Mouse (Mus musculus) kidney, embryonic 16.5 days (tissue): ENCODE results near the gene Cfap61. TPM values are rescaled to one million over a fixed set of nuclear protein-coding genes. Genes with fewer than 3 reads are reported as not detected.

Experiments used
- ATAC-seq: fragments of 200-750 bp; cut with Nextera tagmentation; 2 replicates; pipeline ENCODE4 v1.8.0; 2017; ENCODE audit warnings: moderate TSS enrichment; ENCODE audit not compliant: low FRiP score, low TSS enrichment
- H3K27ac ChIP-seq: fragments of 300-500 bp; sonication (generic); 2 replicates; pipeline ENCODE4 v1.5.1; 2014; ENCODE audit warnings: low read length
- H3K27me3 ChIP-seq: fragments of 300-500 bp; sonication (generic); 2 replicates; pipeline ENCODE4 v1.6.1; 2014; ENCODE audit warnings: low read length, control low read depth, mixed read lengths; ENCODE audit not compliant: insufficient read depth
- H3K36me3 ChIP-seq: fragments of 300-500 bp; sonication (generic); 2 replicates; pipeline ENCODE4 v1.6.1; 2014; ENCODE audit warnings: low read length, control low read depth, mixed read lengths; ENCODE audit not compliant: insufficient read depth
- H3K4me1 ChIP-seq: fragments of 300-500 bp; sonication (generic); 2 replicates; pipeline ENCODE4 v1.6.1; 2014; ENCODE audit warnings: low read length, control low read depth, mixed read lengths; ENCODE audit not compliant: insufficient read depth
- H3K4me2 ChIP-seq: fragments of 300-500 bp; sonication (generic); replicated peaks from 2 replicates; pipeline ENCODE4 v1.6.1; 2014; ENCODE audit warnings: low read depth, low read length
- H3K4me3 ChIP-seq: fragments of 300-500 bp; sonication (generic); 2 replicates; pipeline ENCODE4 v1.5.1; 2014; ENCODE audit warnings: mild to moderate bottlenecking, low read length
- H3K9ac ChIP-seq: fragments of 300-500 bp; sonication (generic); replicated peaks from 2 replicates; pipeline ENCODE4 v1.6.1; 2014; ENCODE audit warnings: low read length
- H3K9me3 ChIP-seq: fragments of 300-500 bp; sonication (generic); 2 replicates; pipeline ENCODE4 v1.6.1; 2016; ENCODE audit warnings: low read length, control low read depth
- WGBS: fragments of 180-500 bp; shearing (Covaris S2); extraction: QIAGEN DNeasy Blood & Tissue Kit; methylation state at CpG from one replicate; pipeline ENCODE4 v1.1.7; 2014; 5-methylcytosine and 5-hydroxymethylcytosine counted together
- polyA plus RNA-seq: library from polyadenylated mRNA; unstranded; fragments of >200 nt; fragmentation: Nextera tagmentation; extraction: Ambion mirVana; gene quantifications from 2 replicates; pipeline ENCODE4 v1.2.1, GENCODE M21; 2015

Cfap61 gene
- polyA plus RNA-seq, 1 experiment from 2014 or later: 0.67 TPM

- 80% methylated on average over 17 of the region's 17 CpGs for WGBS
- Histone ChIP-seq H3K4me3 (no peak overlapping the region), H3K9ac (no peak overlapping the region), H3K27me3 (no peaks in the 10 kb centered on the region), H3K36me3 (no peaks in the 10 kb centered on the region), H3K4me1 (peaks cover 5% of the 10 kb centered on the region; the same call in 1 of the 2 replicates), H3K27ac (no peak overlapping the region), H3K4me2 (no peak overlapping the region), H3K9me3 (no peaks in the 10 kb centered on the region)
- no peak for ATAC-seq
These were observed 113.7 kb downstream of the Cfap61 start for GRCm38 (mm10) chr2:146048221-146048829.

GRCm38 (mm10) chr2:146049339-146049738 lies 114.8 kb downstream of the Cfap61 start:
- Histone ChIP-seq H3K4me2 (no peak overlapping the region), H3K9ac (no peak overlapping the region), H3K27ac (no peak overlapping the region), H3K4me3 (no peak overlapping the region), H3K9me3 (no peaks in the 10 kb centered on the region), H3K36me3 (no peaks in the 10 kb centered on the region), H3K27me3 (no peaks in the 10 kb centered on the region), H3K4me1 (peaks cover 5% of the 10 kb centered on the region; the same call in 1 of the 2 replicates)
- WGBS: 88% methylated on average over 5 of the region's 5 CpGs
- no peak for ATAC-seq

- Histone ChIP-seq H3K9me3 (no peaks in the 10 kb centered on the region), H3K27ac (no peak overlapping the region), H3K4me2 (no peak overlapping the region), H3K4me3 (no peak overlapping the region), H3K4me1 (peaks cover 5% of the 10 kb centered on the region; the same call in 1 of the 2 replicates), H3K36me3 (no peaks in the 10 kb centered on the region), H3K9ac (no peak overlapping the region), H3K27me3 (no peaks in the 10 kb centered on the region)
- 30% methylated on average over 3 of the region's 3 CpGs for WGBS
- no peak for ATAC-seq
These were observed 115.5 kb downstream of the Cfap61 start for GRCm38 (mm10) chr2:146050069-146050468.

- Histone ChIP-seq H3K27ac (no peak overlapping the region), H3K4me1 (no peaks in the 10 kb centered on the region), H3K4me3 (no peak overlapping the region), H3K9me3 (no peaks in the 10 kb centered on the region), H3K27me3 (no peaks in the 10 kb centered on the region), H3K9ac (no peak overlapping the region), H3K4me2 (no peak overlapping the region), H3K36me3 (no peaks in the 10 kb centered on the region)
- WGBS: 93% methylated on average over 4 of the region's 4 CpGs
- ATAC-seq: no peak
These were observed 116.8 kb downstream of the Cfap61 start for GRCm38 (mm10) chr2:146051334-146051733.

- no peak overlapping the region for H3K27ac ChIP-seq
- H3K9me3 ChIP-seq: no peaks in the 10 kb centered on the region
- no peaks in the 10 kb centered on the region for H3K36me3 ChIP-seq
- H3K4me1 ChIP-seq: no peaks in the 10 kb centered on the region
- 25% methylated on average over 4 of the region's 4 CpGs for WGBS
- no peak overlapping the region for H3K4me2 ChIP-seq
- no peak for ATAC-seq
- H3K4me3 ChIP-seq: no peak overlapping the region
- H3K9ac ChIP-seq: no peak overlapping the region
- no peaks in the 10 kb centered on the region for H3K27me3 ChIP-seq
These were observed 122.5 kb downstream of the Cfap61 start for GRCm38 (mm10) chr2:146057123-146057522.

- no peak for ATAC-seq
- 74% methylated on average over 3 of the region's 3 CpGs for WGBS
- no peak overlapping the region for H3K27ac ChIP-seq
- no peak overlapping the region for H3K4me3 ChIP-seq
- H3K4me2 ChIP-seq: no peak overlapping the region
- H3K36me3 ChIP-seq: no peaks in the 10 kb centered on the region
- no peaks in the 10 kb centered on the region for H3K4me1 ChIP-seq
- no peak overlapping the region for H3K9ac ChIP-seq
- no peaks in the 10 kb centered on the region for H3K9me3 ChIP-seq
- H3K27me3 ChIP-seq: no peaks in the 10 kb centered on the region
These were observed 124.2 kb downstream of the Cfap61 start for GRCm38 (mm10) chr2:146058791-146059190.

GRCm38 (mm10) chr2:146061421-146062300 lies 127.1 kb downstream of the Cfap61 start:
- Histone ChIP-seq H3K27ac (no peak overlapping the region), H3K36me3 (no peaks in the 10 kb centered on the region), H3K9ac (no peak overlapping the region), H3K9me3 (no peaks in the 10 kb centered on the region), H3K4me2 (peak overlapping the region; percentile 3; the same call in 1 of the 2 replicates), H3K4me1 (no peaks in the 10 kb centered on the region), H3K4me3 (no peak overlapping the region), H3K27me3 (no peaks in the 10 kb centered on the region)
- WGBS: 58% methylated on average over 16 of the region's 16 CpGs
- no peak for ATAC-seq

- Histone ChIP-seq H3K27ac (no peak overlapping the region), H3K4me2 (peak overlapping the region; percentile 3; the same call in 1 of the 2 replicates), H3K36me3 (no peaks in the 10 kb centered on the region), H3K27me3 (no peaks in the 10 kb centered on the region), H3K9ac (no peak overlapping the region), H3K4me1 (no peaks in the 10 kb centered on the region), H3K9me3 (no peaks in the 10 kb centered on the region), H3K4me3 (no peak overlapping the region)
- ATAC-seq: no peak
- 47% methylated on average over 13 of the region's 13 CpGs for WGBS
These were observed 127.9 kb downstream of the Cfap61 start for GRCm38 (mm10) chr2:146062330-146063092.

- no peak overlapping the region for H3K27ac ChIP-seq
These were observed 128.8 kb downstream of the Cfap61 start for GRCm38 (mm10) chr2:146063093-146064074.

More at GRCm38 (mm10) chr2:146063093-146064074, 128.8 kb downstream of the Cfap61 start:
- WGBS: 74% methylated on average over 11 of the region's 11 CpGs
- no peak overlapping the region for H3K4me2 ChIP-seq
- no peak overlapping the region for H3K4me3 ChIP-seq
- H3K9ac ChIP-seq: no peak overlapping the region
- H3K9me3 ChIP-seq: no peaks in the 10 kb centered on the region
- H3K4me1 ChIP-seq: no peaks in the 10 kb centered on the region
- no peak for ATAC-seq
- no peaks in the 10 kb centered on the region for H3K27me3 ChIP-seq
- H3K36me3 ChIP-seq: no peaks in the 10 kb centered on the region
